Mouse (Mus musculus) heart, adult 9 months (tissue): ENCODE data around the gene Bpifb9b.
"Not testable (repeated sequence)": the region's sequence is repeated elsewhere in the genome, so short reads cannot be mapped to it uniquely, and the experiment has no call there.

ENCODE experiments used
- DNase-seq, 2 experiments: peaks; one replicate each; pipeline ENCODE4 v3.0.0; 2022; ENCODE audit warnings: low spot score in 2 of 2

Bpifb9b gene

GRCm38 (mm10) chr2:154306927-154307326 is at the start of gene Bpifb9b:
TSS of gene Bpifb9b (plus strand) at chr2:154307227.
- DNase-seq = not testable (repeated sequence)

- not testable (repeated sequence) for DNase-seq
Measured at GRCm38 (mm10) chr2:154257554-154257953, 49.5 kb upstream of the Bpifb9b start, which contains the start of gene Bpifb9a. TSS of gene Bpifb9a (plus strand) at chr2:154257854.

DNA sequence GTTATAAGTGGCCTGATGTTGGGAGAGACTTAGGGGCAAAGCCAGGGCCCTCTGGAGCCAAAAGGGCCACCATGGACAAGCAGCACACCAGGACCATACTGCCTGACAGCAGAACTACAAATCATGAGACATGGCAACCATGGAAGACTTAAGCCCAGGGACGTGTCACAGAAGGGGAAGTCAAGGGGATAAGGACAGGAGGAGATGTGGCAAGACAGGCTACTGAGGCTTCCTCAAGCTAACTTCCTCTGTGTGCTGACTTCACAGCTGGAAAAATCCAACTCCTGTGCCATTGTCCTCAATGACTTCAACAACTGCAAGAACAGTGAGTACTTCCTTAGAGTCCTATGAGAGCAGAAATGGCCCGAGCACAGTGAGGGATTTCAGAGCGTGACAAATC is 42.6 kb upstream of the Bpifb9b start:
- DNase-seq = not testable (repeated sequence)

- not testable (repeated sequence) for DNase-seq
Measured at GRCm38 (mm10) chr2:154291866-154292265, 15.2 kb upstream of the Bpifb9b start.

DNA sequence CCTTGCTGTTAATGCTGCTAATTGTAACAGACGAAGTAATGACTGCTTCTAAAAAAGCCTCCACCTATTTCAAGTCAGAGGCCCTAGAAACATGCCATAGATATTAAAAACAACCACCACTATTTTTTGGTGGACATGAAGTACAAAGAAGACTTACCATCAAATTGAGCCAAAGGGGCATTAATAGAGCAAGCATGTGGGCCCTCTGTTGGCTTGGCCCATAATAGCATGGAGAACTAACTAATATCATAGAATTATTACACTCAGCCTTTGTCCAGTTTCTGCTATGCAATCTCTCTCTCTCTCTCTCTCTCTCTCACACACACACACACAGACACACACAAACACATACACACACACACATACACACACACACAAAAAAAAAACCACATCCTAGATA is 14.2 kb upstream of the Bpifb9b start:
- no peak for DNase-seq

GRCm38 (mm10) chr2:154294746-154295145 is 12.3 kb upstream of the Bpifb9b start:
- DNase-seq = peak in 1 of 2 experiments; percentile 15

GRCm38 (mm10) chr2:154300496-154300895 is 6.5 kb upstream of the Bpifb9b start:
- peak in 1 of 2 experiments; percentile 10 for DNase-seq

GRCm38 (mm10) chr2:154301763-154302162 is 5.3 kb upstream of the Bpifb9b start:
- DNase-seq = no peak

GRCm38 (mm10) chr2:154304604-154305003 is 2.4 kb upstream of the Bpifb9b start:
- DNase-seq = not testable (repeated sequence)

- DNase-seq = not testable (repeated sequence)
Measured at GRCm38 (mm10) chr2:154313771-154314170, 6.7 kb downstream of the Bpifb9b start.

DNA sequence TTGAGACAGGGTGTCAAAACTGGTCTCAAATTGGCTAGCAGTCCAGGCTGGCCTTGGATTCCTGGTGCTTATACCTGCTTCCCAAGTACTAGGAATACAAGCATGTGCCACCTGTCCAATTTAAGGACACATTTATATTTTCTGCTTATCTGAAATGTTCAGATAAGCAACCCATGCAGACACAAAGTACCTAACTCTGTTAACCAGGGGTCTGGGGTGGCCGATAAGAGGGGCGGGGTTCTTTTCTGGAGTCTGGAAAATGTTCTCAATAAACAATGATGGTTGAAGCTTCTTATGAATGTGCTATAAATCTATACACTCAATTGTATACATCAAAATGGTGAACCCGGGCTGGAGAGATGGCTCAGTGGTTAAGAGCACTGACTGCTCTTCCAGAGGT is 19.8 kb downstream of the Bpifb9b start:
- no peak for DNase-seq

GRCm38 (mm10) chr2:154335572-154335971 is 28.5 kb downstream of the Bpifb9b start:
- no peak for DNase-seq

DNA sequence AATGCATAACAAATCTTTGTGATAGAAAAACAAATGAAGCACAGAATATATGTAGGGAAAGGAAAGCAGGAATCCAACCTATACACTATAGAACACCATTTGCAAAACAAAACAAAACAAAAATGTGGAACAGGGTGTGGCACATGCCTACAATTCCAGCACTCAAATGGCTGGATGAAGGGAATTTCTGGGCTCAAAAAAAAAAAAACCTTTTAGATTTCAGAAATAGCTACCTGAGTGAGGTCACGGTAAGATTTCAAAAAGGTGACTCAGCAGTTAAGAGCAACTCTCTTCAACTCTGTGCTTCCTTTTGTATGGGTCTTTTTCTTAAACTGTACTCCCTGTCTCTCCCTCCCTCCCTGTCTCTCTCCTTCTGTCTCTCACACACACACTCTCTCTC is 31.1 kb downstream of the Bpifb9b start:
- DNase-seq = no peak

GRCm38 (mm10) chr2:154339356-154339755 is 32.3 kb downstream of the Bpifb9b start:
- DNase-seq = no peak

DNA sequence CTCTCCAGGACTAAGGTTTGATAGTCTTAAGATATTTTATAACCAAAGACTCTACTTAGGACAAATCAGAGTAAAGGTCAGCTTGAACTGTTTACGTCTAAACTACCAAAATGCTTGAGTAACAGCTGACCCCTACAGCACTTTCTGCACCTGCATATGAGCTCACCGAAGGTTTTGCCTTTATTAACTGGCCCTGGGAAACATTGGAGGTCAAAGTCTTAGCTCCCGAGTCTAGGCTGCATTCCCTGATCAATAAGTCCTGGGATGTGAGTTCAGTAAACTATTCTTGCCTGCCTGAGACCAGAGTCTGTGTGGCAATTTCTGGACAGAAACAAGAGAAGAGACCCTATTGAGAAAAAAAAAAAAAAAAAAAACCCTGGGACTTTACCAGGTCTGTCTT is 41.1 kb downstream of the Bpifb9b start:
- no peak for DNase-seq

- peak in 1 of 2 experiments; percentile 11 for DNase-seq
Measured at GRCm38 (mm10) chr2:154354000-154354425, 47.0 kb downstream of the Bpifb9b start.

DNA sequence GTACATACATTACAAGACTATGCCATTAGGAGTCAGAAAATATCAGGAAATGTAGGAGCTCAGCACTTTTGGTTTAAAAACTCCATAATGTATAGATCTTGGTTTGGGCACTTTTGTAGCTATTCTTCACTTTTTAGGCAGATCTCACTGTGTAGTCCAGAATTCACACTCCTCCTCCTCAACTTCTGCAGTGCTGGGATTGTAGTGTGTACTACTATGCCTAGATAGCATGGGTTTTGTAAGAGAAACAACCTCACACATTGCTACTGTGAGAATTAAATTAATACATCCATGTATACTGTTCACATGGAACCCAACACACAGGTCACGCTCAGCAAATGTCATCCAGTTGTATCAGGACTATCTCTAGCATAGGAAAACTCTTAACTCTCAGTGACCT is 60.5 kb downstream of the Bpifb9b start:
- DNase-seq = no peak
